Mouse (Mus musculus) midbrain, embryonic 14.5 days (tissue): ENCODE measurements around the gene Vgll2. TPM values are rescaled to one million over a fixed set of nuclear protein-coding genes. Genes with fewer than 3 reads are reported as not detected.
A peak's percentile ranks its signal among the peaks of the same experiment; 100 is the strongest.

Experiments used
- ATAC-seq: fragments of 200-750 bp; cut with Nextera tagmentation; 2 replicates; pipeline ENCODE4 v1.8.0; 2017; ENCODE audit warnings: moderate number of reproducible peaks, moderate library complexity; ENCODE audit not compliant: low FRiP score, low TSS enrichment
- DNase-seq: peaks from one replicate; pipeline ENCODE4 v3.0.0-alpha.2; 2015
- H3K27ac ChIP-seq: fragments of 300-500 bp; sonication (generic); replicated peaks from 2 replicates; pipeline ENCODE4 v1.5.1; 2014; ENCODE audit warnings: mild to moderate bottlenecking, low read depth, low read length, moderate library complexity
- H3K27me3 ChIP-seq: fragments of 300-500 bp; sonication (generic); 2 replicates; pipeline ENCODE4 v1.6.1; 2014; ENCODE audit warnings: low read length, control low read depth, mixed read lengths; ENCODE audit not compliant: control insufficient read depth, insufficient read depth
- H3K36me3 ChIP-seq: fragments of 300-500 bp; sonication (generic); 2 replicates; pipeline ENCODE4 v1.6.1; 2014; ENCODE audit warnings: low read length, control low read depth; ENCODE audit not compliant: control insufficient read depth, insufficient read depth
- H3K4me1 ChIP-seq: fragments of 300-500 bp; sonication (generic); 2 replicates; pipeline ENCODE4 v1.6.1; 2014; ENCODE audit warnings: mild to moderate bottlenecking, antibody characterized with exemption, low read length, control low read depth; ENCODE audit not compliant: control insufficient read depth, insufficient read depth
- H3K4me2 ChIP-seq: fragments of 300-500 bp; sonication (generic); 2 replicates; pipeline ENCODE4 v1.6.1; 2014; ENCODE audit warnings: mild to moderate bottlenecking, low read length, moderate library complexity
- H3K4me3 ChIP-seq: fragments of 300-500 bp; sonication (generic); replicated peaks from 2 replicates; pipeline ENCODE4 v1.5.1; 2014; ENCODE audit warnings: low read depth, low read length
- H3K9ac ChIP-seq: fragments of 300-500 bp; sonication (generic); replicated peaks from 2 replicates; pipeline ENCODE4 v1.6.1; 2014; ENCODE audit warnings: mild to moderate bottlenecking, low read length, moderate library complexity
- H3K9me3 ChIP-seq: fragments of 300-500 bp; sonication (generic); 2 replicates; pipeline ENCODE4 v1.6.1; 2016; ENCODE audit warnings: low read length, control low read depth, mixed read lengths; ENCODE audit not compliant: control insufficient read depth
- WGBS: fragments of 180-500 bp; shearing (Covaris S2); extraction: QIAGEN DNeasy Blood & Tissue Kit; methylation state at CpG from one replicate; pipeline ENCODE4 v1.1.7; 2014; 5-methylcytosine and 5-hydroxymethylcytosine counted together
- polyA plus RNA-seq: library from polyadenylated mRNA; unstranded; fragments of >200 nt; fragmentation: Nextera tagmentation; extraction: Ambion mirVana; gene quantifications from 2 replicates; pipeline ENCODE4 v1.2.1, GENCODE M21; 2014

Vgll2 gene
- polyA plus RNA-seq, 1 experiment from 2014 or later: not detected

DNA sequence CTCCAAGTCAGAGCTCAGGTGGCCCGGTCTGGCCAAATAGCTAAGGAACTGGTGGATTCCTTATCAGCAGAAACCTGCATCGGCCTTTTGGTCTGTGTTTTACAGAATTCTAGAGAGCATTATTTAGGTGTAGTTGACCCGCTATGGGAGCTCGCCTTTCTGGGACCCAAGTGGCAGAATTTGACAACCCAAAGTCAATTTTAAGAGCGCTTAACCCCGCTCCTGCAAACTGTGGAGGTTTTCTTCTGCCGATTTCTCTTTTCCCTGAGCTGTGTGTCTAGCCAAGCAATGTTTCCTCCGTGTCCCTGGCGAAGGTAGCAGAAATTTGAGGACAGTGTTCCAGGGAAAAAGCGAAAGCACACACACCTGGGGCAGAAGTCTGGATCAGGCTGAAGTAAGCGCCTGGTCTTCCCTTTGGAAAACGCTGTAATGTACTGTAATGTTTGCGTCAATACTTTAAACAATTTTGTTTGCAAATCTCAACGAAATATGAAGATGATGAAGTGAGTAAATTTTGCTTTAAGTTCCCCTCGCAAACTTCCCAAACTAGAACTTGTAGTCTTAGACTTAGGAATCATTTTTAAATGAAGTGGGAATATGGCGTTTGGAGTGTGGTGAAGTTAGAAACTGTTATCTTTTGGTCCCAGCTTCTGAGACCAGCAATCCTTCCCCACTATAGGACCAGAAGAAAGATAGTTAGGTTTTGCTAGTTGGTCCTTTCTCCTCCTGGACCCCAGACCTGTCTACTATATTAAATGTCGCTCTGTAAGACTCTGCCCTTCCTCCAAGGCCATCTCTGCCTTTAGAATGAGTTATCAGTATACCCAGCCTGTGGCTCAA, 1.1 kb downstream of the Vgll2 start:
- H3K9ac ChIP-seq: no peak overlapping the region
- peak; percentile 54 for DNase-seq
- peak overlapping the region; percentile 95 for H3K4me2 ChIP-seq
- no peak overlapping the region for H3K27ac ChIP-seq
- 2% methylated on average over 17 of the region's 17 CpGs for WGBS
- H3K4me1 ChIP-seq: peaks cover 13% of the 10 kb centered on the region; the same call in 1 of the 2 replicates
- H3K27me3 ChIP-seq: peaks cover 87% of the 10 kb centered on the region
- no peaks in the 10 kb centered on the region for H3K36me3 ChIP-seq
- ATAC-seq: no peak
- H3K4me3 ChIP-seq: peak overlapping the region; percentile 47
- H3K9me3 ChIP-seq: no peaks in the 10 kb centered on the region

DNA sequence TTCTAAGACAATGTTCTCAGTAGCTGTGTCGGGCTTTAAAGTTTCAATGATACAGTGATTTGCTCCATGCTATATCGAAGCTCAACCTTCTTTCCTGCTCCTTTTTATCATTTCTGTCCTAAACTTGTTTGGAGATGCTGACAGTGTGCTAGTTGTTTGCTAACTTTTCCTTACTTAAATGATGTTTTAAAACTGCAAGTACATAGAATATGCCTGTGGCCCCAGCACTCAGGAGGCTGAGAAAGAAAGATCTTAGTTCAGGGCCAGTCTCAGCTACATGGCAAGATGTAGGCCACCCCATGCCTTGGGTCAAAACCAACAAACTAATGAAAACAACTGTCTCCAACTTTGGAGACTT, 1.7 kb downstream of the Vgll2 start:
- 12% methylated on average over 2 of the region's 2 CpGs for WGBS
- no peaks in the 10 kb centered on the region for H3K36me3 ChIP-seq
- H3K4me3 ChIP-seq: no peak overlapping the region
- DNase-seq (no peak), ATAC-seq (no peak)
- H3K9me3 ChIP-seq: no peaks in the 10 kb centered on the region
- H3K27me3 ChIP-seq: peaks cover 93% of the 10 kb centered on the region
- no peak overlapping the region for H3K27ac ChIP-seq
- H3K9ac ChIP-seq: no peak overlapping the region
- H3K4me2 ChIP-seq: no peak overlapping the region
- peaks cover 13% of the 10 kb centered on the region; the same call in 1 of the 2 replicates for H3K4me1 ChIP-seq

DNA sequence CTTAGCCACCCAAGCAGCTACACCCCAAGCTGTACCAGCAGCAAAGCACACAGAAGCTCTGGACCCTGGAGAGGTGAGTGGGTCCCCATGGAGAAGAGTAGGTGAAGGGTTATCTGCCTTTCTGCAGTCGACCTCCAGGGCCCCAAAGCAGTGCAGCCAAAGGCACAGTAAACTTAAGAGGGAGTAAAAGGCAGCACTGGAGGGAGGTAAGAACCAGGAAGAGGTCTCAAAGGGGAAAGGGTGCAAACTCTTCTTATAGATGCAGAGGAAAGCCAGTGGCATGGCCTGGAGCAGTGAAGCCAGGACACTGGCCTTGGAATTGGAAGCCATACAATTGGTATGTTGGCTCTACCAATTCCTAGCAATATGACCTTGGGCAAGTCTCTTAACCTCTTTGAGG, 3.0 kb downstream of the Vgll2 start:
- Histone ChIP-seq H3K9me3 (no peaks in the 10 kb centered on the region), H3K4me3 (no peak overlapping the region), H3K36me3 (no peaks in the 10 kb centered on the region), H3K4me1 (peaks cover 13% of the 10 kb centered on the region; the same call in 1 of the 2 replicates), H3K27ac (no peak overlapping the region), H3K9ac (no peak overlapping the region), H3K27me3 (peaks cover 98% of the 10 kb centered on the region), H3K4me2 (no peak overlapping the region)
- ATAC-seq (no peak), DNase-seq (no peak)
- WGBS: 4% methylated on average over 1 of the region's 1 CpGs

DNA sequence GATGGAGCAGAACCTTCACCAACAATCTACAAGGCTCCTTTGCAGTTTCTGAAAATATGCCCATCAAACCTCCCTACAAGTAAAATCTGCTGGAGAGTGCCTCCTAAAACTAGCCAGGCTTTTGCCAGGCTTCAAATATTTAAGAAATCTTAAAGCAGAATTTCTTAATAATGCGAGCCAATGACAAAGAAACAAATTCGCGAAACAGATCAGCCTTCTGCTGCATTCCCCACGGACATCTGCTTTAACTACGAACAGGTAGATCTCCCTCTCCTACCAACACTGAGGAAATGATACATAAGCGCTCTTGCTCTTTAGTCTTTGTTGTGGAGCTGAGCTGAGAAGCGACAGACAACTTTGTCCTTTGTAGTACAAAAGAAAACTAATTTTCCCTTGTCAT, 3.5 kb downstream of the Vgll2 start:
- no peak overlapping the region for H3K4me3 ChIP-seq
- H3K27ac ChIP-seq: no peak overlapping the region
- H3K9me3 ChIP-seq: no peaks in the 10 kb centered on the region
- H3K27me3 ChIP-seq: peaks cover 97% of the 10 kb centered on the region
- peaks cover 13% of the 10 kb centered on the region; the same call in 1 of the 2 replicates for H3K4me1 ChIP-seq
- DNase-seq (no peak), ATAC-seq (no peak)
- H3K9ac ChIP-seq: no peak overlapping the region
- 9% methylated on average over 7 of the region's 7 CpGs for WGBS
- no peak overlapping the region for H3K4me2 ChIP-seq
- H3K36me3 ChIP-seq: no peaks in the 10 kb centered on the region

DNA sequence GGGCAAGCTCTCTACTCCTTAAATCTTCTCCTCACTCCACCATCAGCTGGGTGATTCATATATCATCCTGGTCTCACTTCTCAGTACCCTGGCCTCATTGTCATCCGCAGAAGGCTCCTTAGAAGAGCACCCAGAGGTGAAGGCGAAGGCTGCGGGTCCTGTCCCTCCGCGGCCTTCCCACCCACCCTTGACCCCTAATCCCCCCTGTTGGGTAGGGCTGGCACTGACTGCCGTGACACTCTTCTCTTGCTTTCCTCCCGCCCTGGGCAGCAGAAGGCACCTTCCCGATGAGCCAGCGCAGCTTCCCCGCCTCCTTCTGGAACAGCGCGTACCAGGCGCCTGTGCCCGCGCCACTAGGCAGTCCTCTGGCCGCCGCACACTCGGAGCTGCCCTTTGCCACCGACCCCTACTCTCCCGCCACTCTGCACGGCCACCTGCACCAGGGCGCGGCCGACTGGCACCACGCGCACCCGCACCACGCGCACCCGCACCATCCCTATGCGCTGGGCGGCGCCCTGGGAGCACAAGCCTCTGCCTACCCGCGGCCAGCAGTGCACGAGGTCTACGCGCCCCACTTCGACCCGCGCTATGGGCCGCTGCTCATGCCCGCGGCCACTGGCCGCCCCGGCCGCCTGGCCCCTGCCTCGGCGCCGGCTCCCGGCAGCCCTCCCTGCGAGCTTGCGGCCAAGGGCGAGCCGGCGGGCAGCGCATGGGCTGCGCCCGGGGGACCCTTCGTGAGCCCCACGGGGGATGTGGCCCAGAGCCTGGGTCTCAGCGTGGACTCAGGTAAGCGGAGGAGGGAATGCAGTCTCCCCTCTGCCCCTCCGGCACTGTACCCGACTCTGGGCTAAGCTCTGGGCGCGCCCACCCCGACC, 5.1 kb downstream of the Vgll2 start:
- Histone ChIP-seq H3K9me3 (no peaks in the 10 kb centered on the region), H3K9ac (peak overlapping the region; percentile 40; the same call in 1 of the 2 replicates), H3K36me3 (no peaks in the 10 kb centered on the region), H3K27ac (no peak overlapping the region), H3K4me3 (peak overlapping the region; percentile 44), H3K4me2 (peak overlapping the region; percentile 92), H3K27me3 (peaks cover 91% of the 10 kb centered on the region), H3K4me1 (peaks cover 9% of the 10 kb centered on the region; the same call in 1 of the 2 replicates)
- ATAC-seq (peak; percentile 58; the same call in 1 of the 2 replicates), DNase-seq (peak; percentile 43)
- under 1% methylated on average over 68 of the region's 68 CpGs for WGBS

DNA sequence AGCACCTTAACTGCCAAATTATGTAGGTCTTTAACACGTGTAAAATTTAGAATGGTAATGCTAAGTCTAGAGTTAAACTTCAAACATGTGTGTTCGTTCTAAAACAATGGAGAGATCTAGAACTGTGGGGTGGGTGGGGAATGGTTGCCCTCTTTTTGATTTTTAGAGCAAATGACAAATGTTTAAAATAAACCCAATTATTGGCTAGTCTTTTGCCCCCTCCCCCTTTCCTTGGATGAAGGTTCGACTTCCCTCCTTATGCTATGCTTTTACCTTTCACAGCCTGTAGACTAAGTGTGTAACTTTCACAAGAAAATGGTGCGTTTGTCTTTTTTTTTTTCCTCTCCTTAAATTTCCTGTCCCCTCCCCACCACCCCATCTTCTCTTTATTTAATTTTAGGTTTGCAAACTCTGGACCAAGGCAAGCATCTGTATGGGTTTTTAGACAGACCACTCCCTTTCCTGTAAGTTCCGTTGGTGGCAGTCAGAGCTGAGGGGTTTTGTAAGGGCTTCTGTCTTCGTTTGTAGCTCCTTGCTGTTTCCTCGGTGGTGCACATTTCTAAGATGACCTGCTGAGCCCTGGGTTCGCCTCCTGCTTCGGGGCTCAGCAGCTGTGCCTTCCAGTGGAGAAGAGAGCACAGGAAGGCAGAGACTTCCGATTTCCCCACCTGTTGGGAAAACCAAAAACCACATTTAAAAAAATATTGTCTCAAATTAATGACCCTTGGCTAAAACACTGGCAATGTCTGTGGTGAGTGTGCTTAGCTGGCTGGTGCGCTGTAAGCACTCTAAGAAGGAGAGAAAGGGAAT, 6.5 kb downstream of the Vgll2 start:
- no peak for ATAC-seq
- Histone ChIP-seq H3K4me2 (no peak overlapping the region), H3K9ac (no peak overlapping the region), H3K27ac (no peak overlapping the region), H3K27me3 (peaks cover 77% of the 10 kb centered on the region), H3K9me3 (no peaks in the 10 kb centered on the region), H3K4me3 (no peak overlapping the region), H3K36me3 (no peaks in the 10 kb centered on the region), H3K4me1 (peaks cover 5% of the 10 kb centered on the region; the same call in 1 of the 2 replicates)
- WGBS: 1% methylated on average over 11 of the region's 11 CpGs
- no peak for DNase-seq

DNA sequence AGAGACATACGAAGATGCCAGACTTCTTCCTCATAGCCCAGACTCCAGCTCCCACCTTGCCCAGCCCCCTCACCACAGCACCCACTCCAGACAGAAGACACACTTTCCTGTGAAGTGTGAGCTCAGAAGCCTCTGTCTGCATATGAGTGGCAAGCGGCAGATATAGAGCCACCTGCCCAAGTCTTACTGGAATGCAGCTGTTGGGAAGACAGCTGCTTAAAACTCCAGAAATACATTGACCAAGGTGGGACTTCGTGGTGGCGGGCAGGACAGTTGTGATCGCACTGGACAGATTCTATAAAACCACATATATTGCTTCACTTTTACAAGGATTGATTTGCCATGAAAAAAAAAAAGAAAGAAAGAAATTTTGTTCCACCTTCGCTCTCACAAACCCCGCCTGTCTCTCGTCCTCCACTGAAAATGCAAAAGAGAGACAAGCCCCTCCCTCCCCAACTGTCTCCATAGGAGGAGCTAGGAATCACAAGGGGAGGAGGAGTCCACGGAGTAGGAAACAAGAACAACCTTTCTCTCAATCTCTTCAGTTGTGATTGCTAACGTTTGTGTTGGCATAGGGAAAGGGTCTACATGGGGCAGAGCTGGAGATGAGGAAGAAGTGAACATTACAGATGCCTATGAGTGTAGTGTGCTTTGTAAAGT, 7.2 kb downstream of the Vgll2 start:
- no peak for ATAC-seq
- H3K4me2 ChIP-seq: no peak overlapping the region
- H3K4me1 ChIP-seq: peaks cover 5% of the 10 kb centered on the region; the same call in 1 of the 2 replicates
- 3% methylated on average over 10 of the region's 10 CpGs for WGBS
- peak; percentile 21 for DNase-seq
- no peaks in the 10 kb centered on the region for H3K36me3 ChIP-seq
- no peak overlapping the region for H3K27ac ChIP-seq
- H3K27me3 ChIP-seq: peaks cover 69% of the 10 kb centered on the region
- no peak overlapping the region for H3K4me3 ChIP-seq
- no peak overlapping the region for H3K9ac ChIP-seq
- no peaks in the 10 kb centered on the region for H3K9me3 ChIP-seq

DNA sequence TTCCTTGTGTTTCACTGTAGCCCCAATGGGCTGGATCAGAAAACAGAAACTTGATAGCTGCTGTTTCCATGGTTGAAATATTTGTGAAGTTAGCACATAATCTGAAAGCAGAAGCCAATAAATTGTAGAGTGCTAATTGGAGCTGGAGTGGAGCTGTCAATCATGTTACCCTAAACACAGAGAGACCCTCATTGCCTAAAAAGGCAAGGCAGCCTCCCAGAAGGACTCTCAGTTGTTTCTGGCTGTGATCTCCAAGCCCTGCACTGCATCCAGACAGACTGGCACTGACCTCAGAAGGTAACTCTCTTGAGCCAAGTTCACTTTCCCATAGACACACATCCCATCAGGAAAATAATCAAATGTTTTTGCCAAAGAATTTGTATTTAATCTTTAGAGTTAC, 11.4 kb downstream of the Vgll2 start:
- no peak for ATAC-seq
- H3K9ac ChIP-seq: no peak overlapping the region
- H3K27ac ChIP-seq: no peak overlapping the region
- peaks cover 27% of the 10 kb centered on the region for H3K27me3 ChIP-seq
- H3K9me3 ChIP-seq: no peaks in the 10 kb centered on the region
- H3K36me3 ChIP-seq: no peaks in the 10 kb centered on the region
- H3K4me2 ChIP-seq: no peak overlapping the region
- H3K4me1 ChIP-seq: no peaks in the 10 kb centered on the region
- DNase-seq: no peak
- no peak overlapping the region for H3K4me3 ChIP-seq
